Mouse (Mus musculus): ENCODE data around the gene Fbll1.
A peak's percentile ranks its signal among the peaks of the same experiment; 100 is the strongest.
"Not testable (repeated sequence)": the region's sequence is repeated elsewhere in the genome, so short reads cannot be mapped to it uniquely, and the experiment has no call there.

Gene Fbll1

DNA sequence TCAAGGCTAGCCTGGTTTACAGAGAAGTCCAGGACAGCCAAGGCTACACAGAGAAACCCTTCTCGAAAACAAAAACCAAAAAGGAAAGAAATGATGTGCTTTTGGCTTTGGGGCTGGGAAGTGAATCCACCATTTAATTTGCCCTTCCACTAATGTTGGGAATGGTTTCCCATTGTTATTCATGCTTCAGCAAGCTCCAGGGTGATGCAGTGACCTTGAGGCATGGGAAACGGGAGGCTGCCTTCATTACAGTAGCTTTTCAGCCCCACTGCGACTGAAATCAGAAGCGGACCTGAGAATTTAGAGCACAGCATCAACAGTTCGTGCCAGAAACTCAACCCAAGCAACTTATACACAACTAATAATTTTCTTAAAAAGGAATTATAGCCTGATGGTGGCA is 2.6 kb upstream of the Fbll1 start:
- H3K27me3 ChIP-seq (ENCODE audit: control insufficient read depth, insufficient read depth, low read length, poor library complexity, severe bottlenecking) = no peaks in the 10 kb centered on the region
- DNase-seq (ENCODE audit: low read depth, low spot score) = no peak
- no peaks in the 10 kb centered on the region for H3K36me3 ChIP-seq (ENCODE audit: control insufficient read depth, insufficient read depth, low read length, poor library complexity, severe bottlenecking)

DNA sequence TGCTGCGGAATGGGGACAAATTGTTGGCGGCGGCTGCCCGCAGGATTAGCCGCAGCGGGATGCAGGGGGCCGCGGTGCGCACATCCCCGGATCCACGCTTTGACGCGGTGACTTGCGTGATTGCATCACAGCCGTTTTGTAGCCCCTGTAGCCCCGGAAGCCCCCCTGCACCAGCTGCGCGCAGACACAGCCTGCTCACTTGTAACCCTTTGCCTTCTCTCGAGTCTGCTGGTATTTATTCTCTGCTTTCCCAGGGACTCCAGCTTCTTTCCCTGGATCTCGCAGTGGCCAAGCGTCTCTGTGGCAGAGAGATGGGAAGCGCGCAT is 226 bp downstream of the Fbll1 start:
- Histone ChIP-seq H3K36me3 (ENCODE audit: control insufficient read depth, insufficient read depth, low read length, poor library complexity, severe bottlenecking) (no peaks in the 10 kb centered on the region), H3K27me3 (ENCODE audit: control insufficient read depth, insufficient read depth, low read length, poor library complexity, severe bottlenecking) (no peaks in the 10 kb centered on the region; the same call in 1 of the 2 replicates)
- no peak for DNase-seq (ENCODE audit: low read depth, low spot score)

DNA sequence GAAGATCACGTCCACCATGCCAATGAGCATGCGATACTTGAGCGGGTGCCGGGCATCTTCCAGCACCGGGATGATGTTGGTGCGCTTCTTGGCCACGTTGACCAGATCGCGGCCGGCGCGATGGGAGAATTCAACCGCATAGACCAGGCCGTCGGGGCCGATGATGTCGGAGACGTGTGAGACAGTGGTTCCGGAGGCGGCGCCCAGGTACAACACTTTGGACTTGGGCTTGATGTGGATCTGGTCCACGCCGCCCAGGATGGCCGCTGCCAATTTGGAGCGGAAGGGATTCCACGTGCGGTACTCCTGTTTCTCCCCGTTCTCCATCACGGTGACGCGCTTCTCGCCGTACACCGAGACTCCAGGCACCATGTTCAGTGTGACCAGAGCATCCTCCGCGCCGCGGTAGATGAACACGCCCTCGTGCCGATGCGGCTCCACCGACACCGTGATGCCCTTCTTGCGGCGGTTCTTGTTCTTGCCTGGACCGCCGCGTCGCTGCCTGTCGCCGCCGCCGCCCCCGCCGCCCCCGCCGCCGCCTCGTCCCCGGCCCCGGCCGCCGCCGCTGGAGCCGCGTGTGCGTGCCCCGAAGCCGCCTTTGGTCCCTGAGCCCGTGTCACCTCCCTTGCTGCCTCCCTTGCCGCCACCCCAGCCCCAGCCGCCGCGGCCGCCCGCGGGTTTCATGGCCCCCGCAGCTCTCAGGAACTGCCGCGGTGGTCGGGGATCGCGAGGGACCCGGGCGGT is 761 bp downstream of the Fbll1 start:
- DNase-seq (ENCODE audit: low read depth, low spot score) = peak; percentile 2
- H3K27me3 ChIP-seq (ENCODE audit: control insufficient read depth, insufficient read depth, low read length, poor library complexity, severe bottlenecking) = no peaks in the 10 kb centered on the region; the same call in 1 of the 2 replicates
- H3K36me3 ChIP-seq (ENCODE audit: control insufficient read depth, insufficient read depth, low read length, poor library complexity, severe bottlenecking) = no peaks in the 10 kb centered on the region

DNA sequence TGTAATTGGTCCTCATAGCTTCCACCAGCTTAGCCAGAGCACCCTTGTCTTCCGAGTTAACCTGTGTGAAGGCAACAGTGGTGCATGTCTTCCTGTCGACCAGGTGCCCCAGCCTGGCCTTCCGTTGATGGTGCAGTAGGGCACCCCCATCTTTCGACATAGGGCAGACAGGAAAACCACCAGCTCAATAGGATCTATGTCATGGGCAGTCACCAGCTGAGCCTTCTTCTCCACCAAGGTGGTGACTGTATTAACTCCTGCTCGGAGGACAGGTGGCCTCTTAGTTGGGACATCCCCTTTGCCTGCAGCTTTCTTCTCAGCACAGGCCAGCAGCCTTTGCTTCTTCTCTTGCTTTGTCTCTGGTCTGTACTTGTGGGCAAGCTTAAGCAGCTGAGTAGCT is 5.9 kb downstream of the Fbll1 start:
- DNase-seq (ENCODE audit: low read depth, low spot score); H3K27me3 ChIP-seq (ENCODE audit: control insufficient read depth, insufficient read depth, low read length, poor library complexity, severe bottlenecking); H3K36me3 ChIP-seq (ENCODE audit: control insufficient read depth, insufficient read depth, low read length, poor library complexity, severe bottlenecking): not testable (repeated sequence)

DNA sequence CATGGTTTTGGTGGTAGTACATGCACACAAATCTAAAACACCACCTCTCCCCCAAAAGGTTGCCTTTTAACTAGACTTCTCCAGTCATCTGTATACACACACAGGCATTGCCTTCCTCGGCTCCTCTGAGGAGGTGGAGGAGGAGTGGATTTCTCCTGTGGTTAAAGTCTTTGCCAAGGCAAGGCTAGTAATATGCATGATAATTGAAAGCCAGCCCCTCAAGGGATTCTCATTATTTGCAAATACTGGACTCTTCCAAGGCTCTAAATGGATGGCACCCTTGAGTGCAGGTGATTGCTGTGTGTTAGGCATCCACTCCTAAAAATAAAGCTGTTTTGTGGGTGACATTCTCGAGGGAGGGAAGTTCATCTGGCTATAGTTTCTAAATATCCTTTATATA is 10.2 kb downstream of the Fbll1 start:
- peaks cover 17% of the 10 kb centered on the region for H3K36me3 ChIP-seq (ENCODE audit: control insufficient read depth, insufficient read depth, low read length, poor library complexity, severe bottlenecking)
- no peaks in the 10 kb centered on the region for H3K27me3 ChIP-seq (ENCODE audit: control insufficient read depth, insufficient read depth, low read length, poor library complexity, severe bottlenecking)
- no peak for DNase-seq (ENCODE audit: low read depth, low spot score)

DNA sequence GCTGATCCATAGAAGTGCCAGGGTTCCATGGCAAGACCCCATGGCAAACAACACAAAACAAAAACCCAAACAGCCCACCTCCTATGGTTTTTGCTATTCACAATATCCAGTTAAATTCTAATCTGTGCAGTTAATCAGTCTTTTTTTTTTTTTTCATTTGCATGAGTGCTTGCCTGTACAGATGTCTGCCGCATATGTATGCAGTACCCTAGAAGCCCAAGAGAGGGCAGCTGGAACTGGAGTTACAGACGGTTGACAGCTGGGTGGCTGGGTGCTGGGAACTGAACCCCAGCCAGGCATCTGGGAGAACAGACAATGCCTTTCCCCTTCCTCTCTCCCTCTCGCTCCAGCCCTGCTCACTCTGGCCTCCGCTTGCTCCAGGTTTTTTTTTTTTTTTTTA is 14.1 kb downstream of the Fbll1 start:
- DNase-seq (ENCODE audit: low read depth, low spot score) = peak; percentile 7
- Histone ChIP-seq H3K27me3 (ENCODE audit: control insufficient read depth, insufficient read depth, low read length, poor library complexity, severe bottlenecking) (no peaks in the 10 kb centered on the region), H3K36me3 (ENCODE audit: control insufficient read depth, insufficient read depth, low read length, poor library complexity, severe bottlenecking) (peaks cover 23% of the 10 kb centered on the region)

DNA sequence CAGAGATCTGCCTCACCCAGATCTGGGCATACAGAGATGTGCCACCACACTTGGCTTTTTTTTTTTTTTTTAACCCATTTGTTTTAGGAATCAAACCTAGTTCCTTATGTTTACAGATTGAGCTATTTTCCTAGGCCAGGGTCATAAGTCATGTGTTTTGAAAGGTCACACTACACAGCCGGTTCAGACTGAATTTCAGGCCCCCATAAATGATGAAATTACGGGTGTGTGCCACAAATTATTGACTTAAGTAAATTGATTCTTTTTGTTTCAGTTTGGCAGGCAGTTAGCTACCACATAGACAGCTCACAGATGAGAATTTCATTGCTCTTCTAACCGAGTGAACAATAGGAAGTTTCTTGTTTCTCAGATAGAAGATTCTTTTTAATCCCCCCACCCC is 14.7 kb downstream of the Fbll1 start:
- Histone ChIP-seq H3K36me3 (ENCODE audit: control insufficient read depth, insufficient read depth, low read length, poor library complexity, severe bottlenecking) (peaks cover 23% of the 10 kb centered on the region), H3K27me3 (ENCODE audit: control insufficient read depth, insufficient read depth, low read length, poor library complexity, severe bottlenecking) (no peaks in the 10 kb centered on the region)
- DNase-seq (ENCODE audit: low read depth, low spot score) = no peak

DNA sequence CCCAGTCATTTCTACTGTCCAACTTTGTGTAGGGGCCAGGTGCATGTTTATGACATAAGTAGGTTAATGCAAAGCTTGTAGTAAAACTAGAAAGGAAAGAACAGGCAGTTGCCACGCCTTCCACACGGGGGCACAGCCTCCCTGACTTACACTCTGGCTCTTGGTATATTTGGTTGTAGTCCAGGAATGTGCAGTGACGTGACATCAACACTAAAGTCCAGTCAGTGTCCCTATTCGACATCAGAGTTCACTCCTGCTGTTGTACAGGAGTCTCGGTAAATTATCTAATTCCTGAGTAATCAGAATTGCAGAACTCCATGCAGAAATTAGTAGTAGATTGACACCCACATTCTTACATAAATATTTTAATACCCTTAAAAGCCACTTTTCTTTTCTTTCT is 15.6 kb downstream of the Fbll1 start:
- Histone ChIP-seq H3K36me3 (ENCODE audit: control insufficient read depth, insufficient read depth, low read length, poor library complexity, severe bottlenecking) (peaks cover 25% of the 10 kb centered on the region), H3K27me3 (ENCODE audit: control insufficient read depth, insufficient read depth, low read length, poor library complexity, severe bottlenecking) (no peaks in the 10 kb centered on the region)
- no peak for DNase-seq (ENCODE audit: low read depth, low spot score)

DNA sequence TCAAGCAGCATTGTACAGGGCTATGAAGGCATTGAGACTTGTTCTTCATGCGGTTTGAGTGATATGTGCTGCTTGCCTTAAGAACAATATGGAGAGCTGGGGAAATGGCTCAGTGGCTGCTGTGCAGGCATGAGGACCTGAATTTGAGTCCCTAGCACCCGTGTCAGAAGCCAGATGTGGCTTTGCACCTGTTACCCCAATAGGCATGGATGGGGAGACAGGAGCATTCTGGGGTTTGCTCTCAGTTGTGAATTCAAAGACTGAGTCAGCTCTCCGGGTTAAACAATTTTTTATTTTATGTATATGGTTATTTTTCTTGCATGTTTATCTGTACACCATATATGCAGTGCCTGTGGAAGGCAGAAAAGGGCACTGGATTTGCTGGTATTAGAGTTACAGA is 16.2 kb downstream of the Fbll1 start:
- DNase-seq (ENCODE audit: low read depth, low spot score) = no peak
- Histone ChIP-seq H3K36me3 (ENCODE audit: control insufficient read depth, insufficient read depth, low read length, poor library complexity, severe bottlenecking) (peaks cover 25% of the 10 kb centered on the region), H3K27me3 (ENCODE audit: control insufficient read depth, insufficient read depth, low read length, poor library complexity, severe bottlenecking) (no peaks in the 10 kb centered on the region)

DNA sequence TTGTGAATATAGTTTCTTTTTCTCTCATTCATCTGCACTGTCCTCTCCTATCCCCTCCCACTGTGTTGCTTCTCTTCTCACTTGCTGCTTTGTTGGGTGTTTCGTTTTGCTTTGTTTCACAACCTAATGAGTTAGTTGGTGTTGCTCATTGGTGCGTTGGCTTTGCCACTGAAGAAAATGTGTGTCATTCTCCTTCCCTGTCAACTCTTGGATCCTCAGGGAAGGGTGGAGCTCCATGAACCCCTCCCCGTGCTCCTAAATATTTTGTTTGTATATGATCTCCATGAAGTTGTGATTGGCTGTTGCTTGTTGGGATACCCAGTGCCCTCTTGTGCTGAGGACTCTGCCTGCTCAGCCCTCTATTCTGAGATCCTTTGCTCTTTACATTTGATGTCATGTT is 18.3 kb downstream of the Fbll1 start:
- H3K27me3 ChIP-seq (ENCODE audit: control insufficient read depth, insufficient read depth, low read length, poor library complexity, severe bottlenecking) = no peaks in the 10 kb centered on the region
- peaks cover 25% of the 10 kb centered on the region for H3K36me3 ChIP-seq (ENCODE audit: control insufficient read depth, insufficient read depth, low read length, poor library complexity, severe bottlenecking)
- DNase-seq (ENCODE audit: low read depth, low spot score) = no peak

DNA sequence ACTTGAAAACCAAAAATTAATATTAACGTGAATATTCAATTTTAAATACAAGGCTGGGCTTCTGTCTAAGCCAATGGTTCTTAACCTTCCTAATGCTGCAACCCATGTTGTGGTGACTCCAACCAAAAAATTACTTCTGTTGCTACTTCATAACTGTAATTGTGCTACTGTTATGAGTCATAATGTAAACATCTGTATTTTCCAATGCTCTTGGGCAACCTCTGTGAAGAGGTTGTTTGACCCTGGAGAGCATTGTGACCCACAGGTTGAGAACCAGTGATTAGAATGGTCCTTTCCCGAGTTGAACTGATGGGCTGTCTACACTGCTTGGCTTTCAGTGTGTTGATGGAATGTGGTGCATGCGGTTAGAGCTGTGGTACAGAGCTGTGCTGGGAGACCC is 22.2 kb downstream of the Fbll1 start:
- peaks cover 3% of the 10 kb centered on the region for H3K36me3 ChIP-seq (ENCODE audit: control insufficient read depth, insufficient read depth, low read length, poor library complexity, severe bottlenecking)
- no peak for DNase-seq (ENCODE audit: low read depth, low spot score)
- no peaks in the 10 kb centered on the region for H3K27me3 ChIP-seq (ENCODE audit: control insufficient read depth, insufficient read depth, low read length, poor library complexity, severe bottlenecking)

DNA sequence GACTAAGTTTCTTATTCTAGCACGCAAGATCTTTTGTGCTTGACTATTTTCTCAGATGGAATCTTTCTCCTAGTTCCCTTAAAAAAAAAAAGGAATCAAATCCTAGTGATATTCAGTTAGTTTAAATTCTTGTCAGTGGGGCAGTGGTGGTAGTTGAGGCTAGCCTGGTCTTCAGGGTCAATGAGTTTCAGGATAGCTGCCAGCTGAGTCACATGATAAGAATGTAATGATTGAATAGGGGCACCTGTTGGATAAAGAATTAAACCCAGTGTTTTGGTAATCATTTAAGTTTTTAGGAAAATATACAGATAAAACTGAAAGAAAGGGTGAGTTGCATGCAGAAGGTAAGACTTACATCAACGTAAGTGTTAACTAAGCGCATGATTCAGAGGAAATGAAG is 23.1 kb downstream of the Fbll1 start:
- H3K36me3 ChIP-seq (ENCODE audit: control insufficient read depth, insufficient read depth, low read length, poor library complexity, severe bottlenecking) = peaks cover 2% of the 10 kb centered on the region; the same call in 1 of the 2 replicates
- H3K27me3 ChIP-seq (ENCODE audit: control insufficient read depth, insufficient read depth, low read length, poor library complexity, severe bottlenecking) = no peaks in the 10 kb centered on the region
- DNase-seq (ENCODE audit: low read depth, low spot score) = no peak

DNA sequence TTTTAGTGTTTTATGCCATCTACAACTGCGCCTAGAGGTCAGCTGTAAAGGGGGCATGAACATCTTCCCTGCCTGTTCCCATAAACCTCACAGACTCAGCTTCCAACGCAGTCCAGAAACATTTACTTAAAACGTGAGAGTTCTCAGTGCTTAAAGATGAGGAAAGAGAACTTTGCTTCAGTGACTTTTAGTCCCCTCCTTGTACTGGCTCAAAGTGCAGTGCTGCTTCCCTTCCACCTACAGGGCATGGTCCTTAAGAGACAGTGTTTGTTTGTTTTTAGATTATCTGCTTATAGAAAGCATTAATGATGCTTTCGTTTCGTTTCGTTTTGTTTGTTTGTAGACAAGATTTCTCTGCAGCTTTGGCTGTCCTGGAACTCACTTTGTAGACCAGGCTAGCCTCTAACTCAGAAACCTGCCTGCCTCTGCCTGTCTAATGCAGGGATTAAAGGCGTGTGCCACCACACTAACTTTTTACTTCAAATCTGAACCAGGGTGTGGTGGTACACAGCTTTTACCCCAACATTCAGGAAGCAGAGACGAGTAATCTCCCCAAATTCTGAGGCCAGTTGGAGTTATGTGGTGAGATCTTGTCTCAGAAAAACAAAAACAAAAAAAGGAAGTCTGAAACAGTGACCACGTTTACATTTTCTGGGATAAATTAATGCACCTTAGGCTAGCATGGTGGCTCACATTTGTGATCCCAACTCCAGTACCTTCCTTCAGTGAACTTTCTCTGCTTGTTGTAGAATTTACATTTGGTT is 27.8 kb downstream of the Fbll1 start:
- no peaks in the 10 kb centered on the region for H3K27me3 ChIP-seq (ENCODE audit: control insufficient read depth, insufficient read depth, low read length, poor library complexity, severe bottlenecking)
- H3K36me3 ChIP-seq (ENCODE audit: control insufficient read depth, insufficient read depth, low read length, poor library complexity, severe bottlenecking) = no peaks in the 10 kb centered on the region
- DNase-seq (ENCODE audit: low read depth, low spot score) = no peak

DNA sequence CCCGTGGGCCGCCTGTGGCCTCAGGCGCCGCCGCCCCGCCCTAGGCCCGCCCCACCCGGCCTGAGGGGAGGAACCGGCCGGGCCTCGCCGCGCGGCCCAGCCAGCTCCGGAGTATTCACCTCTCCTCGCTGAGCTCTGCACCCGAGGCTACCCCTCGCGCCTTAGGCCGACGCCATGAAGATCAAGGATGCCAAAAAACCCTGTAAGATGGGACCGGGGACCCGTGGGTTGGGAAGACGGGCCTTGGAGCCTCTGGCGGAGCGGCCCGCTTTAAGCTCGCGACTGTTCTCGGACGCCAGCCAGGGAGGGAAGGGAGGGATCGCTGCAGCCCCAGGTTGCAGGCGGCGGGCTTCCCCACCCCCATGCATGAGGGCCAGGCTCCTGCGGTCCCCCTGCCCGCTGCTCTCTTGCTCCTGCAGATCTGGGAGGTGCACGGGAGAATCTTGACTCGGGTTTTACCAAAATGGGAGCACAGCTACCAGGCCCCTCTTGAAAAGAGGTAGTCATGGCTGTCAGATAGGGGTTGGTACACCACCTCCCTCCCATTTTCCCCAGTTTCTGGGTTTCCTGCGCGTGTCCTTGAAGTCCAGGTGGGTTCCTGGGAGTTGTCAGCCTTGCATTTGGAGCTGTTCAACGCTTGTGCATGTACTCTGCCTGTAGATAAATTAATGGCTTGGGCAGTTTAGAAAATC is 28.8 kb downstream of the Fbll1 start:
- Histone ChIP-seq H3K36me3 (ENCODE audit: control insufficient read depth, insufficient read depth, low read length, poor library complexity, severe bottlenecking) (no peaks in the 10 kb centered on the region), H3K27me3 (ENCODE audit: control insufficient read depth, insufficient read depth, low read length, poor library complexity, severe bottlenecking) (no peaks in the 10 kb centered on the region)
- no peak for DNase-seq (ENCODE audit: low read depth, low spot score)

DNA sequence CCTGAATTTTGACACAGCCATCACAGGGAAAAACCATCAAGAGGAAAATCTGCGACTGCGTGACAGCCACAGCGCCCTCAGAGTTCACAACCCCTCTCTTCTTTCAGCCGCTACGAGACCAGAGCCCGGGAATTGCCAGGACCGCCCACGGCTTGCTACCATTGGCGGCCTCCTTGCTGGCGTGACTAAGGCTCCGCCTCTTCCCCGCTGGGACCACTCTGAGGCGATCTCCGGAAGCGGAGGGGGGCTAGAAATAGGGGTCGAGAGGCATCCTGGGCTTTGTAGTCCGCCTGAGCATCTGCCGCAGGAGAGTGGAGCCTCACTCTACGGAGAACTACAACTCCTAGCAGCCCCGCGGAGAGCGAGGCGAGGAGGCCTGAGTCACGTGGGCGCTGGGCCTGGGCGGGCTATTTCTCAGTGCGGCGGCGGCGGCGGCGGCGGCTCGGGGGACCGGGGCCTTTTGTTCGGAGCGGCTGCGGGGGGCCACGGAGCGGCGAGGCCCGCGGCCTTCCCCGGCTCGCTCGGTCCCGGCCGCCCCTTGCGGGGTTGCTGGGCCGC is 29.4 kb downstream of the Fbll1 start, which contains the start of gene Pank3:
Gene Pank3 (plus strand): TSS at position 297 of the 558 bp plus-strand sequence.
- Histone ChIP-seq H3K27me3 (ENCODE audit: control insufficient read depth, insufficient read depth, low read length, poor library complexity, severe bottlenecking) (no peaks in the 10 kb centered on the region), H3K36me3 (ENCODE audit: control insufficient read depth, insufficient read depth, low read length, poor library complexity, severe bottlenecking) (no peaks in the 10 kb centered on the region)
- DNase-seq (ENCODE audit: low read depth, low spot score) = peak; percentile 99
